Mouse (Mus musculus) olfactory bulb, adult 2 months (tissue): ENCODE data around the gene G6pc.

Experiments
- CTCF ChIP-seq: fragments of 200-500 bp; IDR thresholded peaks from 2 replicates; pipeline ENCODE4 v1.5.1; 2012; ENCODE audit warnings: low read depth, mild to moderate bottlenecking, low read length, moderate library complexity; ENCODE audit not compliant: insufficient read depth
- POLR2A ChIP-seq: fragments of 200-500 bp; IDR thresholded peaks from 2 replicates; pipeline ENCODE4 v1.6.1; 2012; ENCODE audit warnings: mild to moderate bottlenecking, low read depth, low read length, moderate library complexity; ENCODE audit not compliant: insufficient read depth

DNA sequence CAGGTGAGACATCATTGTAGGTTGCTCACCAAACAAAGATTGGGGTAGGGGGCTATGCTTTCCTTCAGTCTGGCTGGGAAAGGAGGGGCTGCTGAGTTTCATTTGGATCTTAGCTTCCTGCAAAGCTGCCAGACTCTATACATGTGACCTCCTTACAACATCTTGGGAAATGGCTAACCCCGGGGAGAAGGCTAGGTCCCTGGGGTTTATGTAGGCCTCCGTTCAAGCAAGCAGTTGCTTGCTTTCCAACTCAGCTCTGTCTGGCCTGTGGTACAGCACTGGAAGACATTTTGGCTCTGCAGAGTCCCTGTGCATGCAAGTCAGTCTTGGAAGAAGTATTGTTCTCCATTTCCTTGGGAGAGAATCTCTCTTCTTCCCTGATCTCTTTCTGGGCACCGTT is 34.8 kb upstream of the G6pc start:
- TF ChIP-seq POLR2A (no peak), CTCF (no peak)
